Mouse (Mus musculus) liver, embryonic 14.5 days (tissue): ENCODE measurements around the gene Snapc4. TPM values are rescaled to one million over a fixed set of nuclear protein-coding genes. Genes with fewer than 3 reads are reported as not detected.

Experiments
- ATAC-seq: fragments of 200-750 bp; cut with Nextera tagmentation; 2 replicates; pipeline ENCODE4 v1.8.0; 2017; ENCODE audit warnings: moderate number of reproducible peaks, mild to moderate bottlenecking, moderate library complexity; ENCODE audit not compliant: insufficient read depth
- DNase-seq, 3 experiments: peaks; one replicate each; pipeline ENCODE4 v3.0.0-alpha.2; 2012 to 2013; ENCODE audit warnings: low read depth in 3 of 3, low spot score in 3 of 3
- H3K27ac ChIP-seq: fragments of 300-500 bp; sonication (generic); 2 replicates; pipeline ENCODE4 v1.5.1; 2014; ENCODE audit warnings: moderate library complexity, mild to moderate bottlenecking, control low read depth, inconsistent platforms
- H3K27me3 ChIP-seq: fragments of 300-500 bp; sonication (generic); 2 replicates; pipeline ENCODE4 v1.6.1; 2014; ENCODE audit warnings: mild to moderate bottlenecking, low read length, moderate library complexity; ENCODE audit not compliant: control insufficient read depth, insufficient read depth
- H3K36me3 ChIP-seq: fragments of 300-500 bp; sonication (generic); replicated peaks from 2 replicates; pipeline ENCODE4 v1.6.1; 2014; ENCODE audit warnings: low read depth; ENCODE audit not compliant: control insufficient read depth, insufficient read depth
- H3K4me1 ChIP-seq, 2 experiments: fragments of 200-500 bp in 1 of 2; fragments of 300-500 bp in 1 of 2; sonication (generic) in 1 of 2; replicated peaks; 2 replicates each; pipeline ENCODE4 v1.6.1; 2012 to 2014; ENCODE audit warnings: antibody characterized with exemption in 1 of 2, inconsistent platforms in 1 of 2, low read length in 1 of 2; ENCODE audit not compliant: control insufficient read depth in 2 of 2, insufficient read depth in 2 of 2
- H3K4me2 ChIP-seq: fragments of 300-500 bp; sonication (generic); 2 replicates; pipeline ENCODE4 v1.6.1; 2014; ENCODE audit warnings: low read depth, mild to moderate bottlenecking, control low read depth, moderate library complexity
- H3K4me3 ChIP-seq, 2 experiments: fragments of 200-500 bp in 1 of 2; fragments of 300-500 bp in 1 of 2; sonication (generic) in 1 of 2; 2 replicates each; pipeline ENCODE4 v1.5.1; 2012 to 2014; ENCODE audit warnings: low read depth in 2 of 2, low read length in 2 of 2, mild to moderate bottlenecking in 2 of 2, control low read depth in 1 of 2, inconsistent platforms in 1 of 2, moderate library complexity in 1 of 2; ENCODE audit not compliant: insufficient read depth in 1 of 2
- H3K9ac ChIP-seq: fragments of 300-500 bp; sonication (generic); replicated peaks from 2 replicates; pipeline ENCODE4 v1.6.1; 2014; ENCODE audit warnings: mild to moderate bottlenecking, control low read depth, moderate library complexity
- H3K9me3 ChIP-seq: fragments of 300-500 bp; sonication (generic); 2 replicates; pipeline ENCODE4 v1.6.1; 2016; ENCODE audit warnings: low read length, mixed read lengths; ENCODE audit not compliant: control insufficient read depth
- CTCF ChIP-seq: IDR thresholded peaks from 2 replicates; pipeline ENCODE4 v1.5.1; 2016; ENCODE audit warnings: antibody characterized with exemption, low read depth, control low read depth
- EP300 ChIP-seq: IDR thresholded peaks from 2 replicates; pipeline ENCODE4 v1.6.1; 2016; ENCODE audit warnings: antibody characterized with exemption, low read depth
- whole genome bisulfite sequencing: fragments of 180-500 bp; shearing (Covaris S2); extraction: QIAGEN DNeasy Blood & Tissue Kit; methylation state at CpG from one replicate; pipeline ENCODE4 v1.1.7; 2014; ENCODE audit not compliant: insufficient replicate concordance; 5-methylcytosine and 5-hydroxymethylcytosine counted together
- polyA plus RNA-seq, 2 experiments: library from polyadenylated mRNA; depleted of rRNA in 1 of 2; stranded (reverse) in 1 of 2; unstranded in 1 of 2; fragments of >200 nt; fragmentation: Nextera tagmentation in 1 of 2; extraction: Ambion mirVana in 1 of 2; gene quantifications; 2 replicates each; pipeline versions ENCODE4 v1.2.1 to v1.2.3; 2012 to 2014

Snapc4 gene
- polyA plus RNA-seq, 2 experiments, result 6.3 to 11.0 TPM

DNA sequence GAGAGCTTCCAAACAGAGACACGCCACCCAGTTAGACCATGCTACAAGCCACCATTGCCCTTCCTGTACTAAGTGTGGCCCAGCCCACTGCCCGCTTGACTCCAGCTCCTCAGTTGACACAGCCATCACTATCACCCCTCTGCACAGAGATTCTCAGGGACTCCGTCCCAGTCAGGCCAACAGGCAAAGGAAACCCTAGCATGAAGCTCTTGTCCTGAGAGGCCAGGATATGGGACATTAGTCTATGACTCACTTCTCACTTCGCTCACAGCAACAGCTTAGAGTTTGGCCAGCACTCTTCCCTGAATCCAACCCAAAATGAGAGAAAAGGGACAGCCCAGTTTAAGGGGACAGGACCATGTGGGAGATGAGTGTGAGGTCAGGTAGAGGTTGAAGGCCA lies 26.1 kb downstream of the Snapc4 start:
- WGBS, result 67% methylated on average over 4 of the region's 4 CpGs
- H3K27ac ChIP-seq, result no peak overlapping the region
- DNase-seq, result no peak
- H3K4me3 ChIP-seq, result no peak overlapping the region
- no peaks in the 10 kb centered on the region for H3K27me3 ChIP-seq
- no peak overlapping the region for H3K9ac ChIP-seq
- no peaks in the 10 kb centered on the region for H3K9me3 ChIP-seq
- no peak overlapping the region for H3K4me2 ChIP-seq
- peaks cover 10 to 14% of the 10 kb centered on the region in 2 experiments for H3K4me1 ChIP-seq
- no peaks in the 10 kb centered on the region for H3K36me3 ChIP-seq
- TF ChIP-seq CTCF, result no peak
- no peak for TF ChIP-seq EP300
- no peak for ATAC-seq

GRCm38 (mm10) chr2:26353066-26353980 lies 27.1 kb downstream of the Snapc4 start:
- Histone ChIP-seq H3K4me3 (peak overlapping the region in 1 of 2 experiments; percentile 77; a peak in 2 of 4 replicates), H3K4me1 (peaks cover 10 to 14% of the 10 kb centered on the region in 2 experiments), H3K9me3 (no peaks in the 10 kb centered on the region), H3K4me2 (peak overlapping the region; percentile 88), H3K36me3 (no peaks in the 10 kb centered on the region), H3K27ac (no peak overlapping the region), H3K27me3 (no peaks in the 10 kb centered on the region), H3K9ac (no peak overlapping the region)
- WGBS, result 70% methylated on average over 11 of the region's 11 CpGs
- ATAC-seq (no peak), DNase-seq (no peak)
- TF ChIP-seq EP300 (no peak), CTCF (no peak)

GRCm38 (mm10) chr2:26352291-26352910 lies 28.1 kb downstream of the Snapc4 start:
- ATAC-seq (peak; percentile 33; the same call in 1 of the 2 replicates), DNase-seq (no peak)
- no peaks in the 10 kb centered on the region for H3K36me3 ChIP-seq
- H3K9ac ChIP-seq, result peak overlapping the region; percentile 92
- H3K4me3 ChIP-seq, result peak overlapping the region; percentile 77 to 85
- H3K27ac ChIP-seq, result no peak overlapping the region
- no peaks in the 10 kb centered on the region for H3K9me3 ChIP-seq
- peak overlapping the region; percentile 88 for H3K4me2 ChIP-seq
- WGBS, result 5% methylated on average over 36 of the region's 36 CpGs
- TF ChIP-seq EP300 (no peak), CTCF (no peak)
- H3K4me1 ChIP-seq, result peaks cover 10 to 14% of the 10 kb centered on the region in 2 experiments
- H3K27me3 ChIP-seq, result no peaks in the 10 kb centered on the region

DNA sequence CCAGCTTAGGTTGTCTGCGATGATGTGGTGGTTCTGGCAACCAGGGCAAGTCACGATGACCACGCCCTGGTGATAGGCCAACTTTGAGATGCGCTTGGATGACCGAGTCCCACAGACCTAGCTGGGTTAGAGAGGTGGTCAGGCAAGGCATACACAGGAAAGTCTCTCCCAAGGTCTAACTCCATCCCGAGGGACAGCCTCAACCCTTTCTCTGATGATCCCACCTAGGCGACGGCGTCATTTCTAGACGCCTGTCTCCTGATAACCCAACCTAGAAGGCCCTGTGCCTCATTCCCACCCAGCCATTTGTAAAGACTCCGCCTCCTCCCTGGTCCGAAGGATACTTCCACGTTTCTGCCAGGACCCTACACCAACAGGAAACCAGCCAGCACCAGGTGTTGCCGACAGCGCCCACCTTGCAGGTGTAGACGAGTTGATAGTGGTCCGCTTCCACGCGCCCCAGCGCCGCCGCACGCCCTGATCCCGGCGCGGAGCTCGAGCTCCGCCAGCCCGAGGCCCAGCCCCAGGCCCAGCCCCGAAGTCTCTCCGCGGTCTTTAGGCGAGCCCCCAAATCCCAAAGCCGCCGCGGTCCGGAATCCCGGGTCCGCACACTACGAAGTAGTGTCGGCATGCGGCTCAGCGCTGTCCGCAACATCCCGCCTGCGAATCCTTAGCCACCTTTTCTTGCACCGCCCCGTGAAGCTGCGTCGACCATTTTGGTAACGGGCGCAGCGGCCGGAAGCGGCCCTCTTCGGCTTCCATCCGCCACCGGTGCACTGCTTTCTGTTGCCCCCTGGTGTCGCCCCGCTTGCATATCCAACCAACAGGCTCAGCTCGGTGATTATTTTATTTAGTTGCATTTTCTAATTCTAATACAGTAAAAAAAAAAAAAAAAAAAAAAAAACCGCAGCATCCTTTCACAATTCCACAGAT lies 28.8 kb downstream of the Snapc4 start, which contains the start of gene Dnlz:
TSS of gene Dnlz (minus strand) at position 753 of the 933 bp plus-strand sequence.
- Histone ChIP-seq H3K9me3 (no peaks in the 10 kb centered on the region), H3K36me3 (no peaks in the 10 kb centered on the region), H3K27ac (peak within 1 kb of the TSS; percentile 38; the same call in 1 of the 2 replicates), H3K9ac (peak within 1 kb of the TSS; percentile 92), H3K4me1 (peaks cover 10 to 14% of the 10 kb centered on the region in 2 experiments), H3K4me2 (peak within 1 kb of the TSS; percentile 88), H3K27me3 (no peaks in the 10 kb centered on the region), H3K4me3 (peak within 1 kb of the TSS; percentile 77 to 85)
- WGBS, result 1% methylated on average over 62 of the region's 62 CpGs
- no peak for TF ChIP-seq EP300
- peak; percentile 83 for TF ChIP-seq CTCF
- ATAC-seq (peak; percentile 85), DNase-seq (peak; percentile 75 to 82 (median 81))
